Mouse (Mus musculus) forebrain, postnatal 0 days (tissue): ENCODE results near the gene Slc25a1. TPM values are rescaled to one million over a fixed set of nuclear protein-coding genes. Genes with fewer than 3 reads are reported as not detected.
"Not testable (repeated sequence)": the region's sequence is repeated elsewhere in the genome, so short reads cannot be mapped to it uniquely, and the experiment has no call there.

Source experiments
- ATAC-seq: fragments of 200-750 bp; cut with Nextera tagmentation; 2 replicates; pipeline ENCODE4 v1.8.0; 2017; ENCODE audit warnings: mild to moderate bottlenecking, moderate library complexity
- DNase-seq: peaks from one replicate; pipeline ENCODE4 v3.0.0-alpha.2; 2015
- H3K27ac ChIP-seq: fragments of 300-500 bp; sonication (generic); 2 replicates; pipeline ENCODE4 v1.5.1; 2014; ENCODE audit warnings: low read depth, mild to moderate bottlenecking, antibody characterized with exemption, low read length, moderate library complexity, mixed read lengths
- H3K27me3 ChIP-seq: fragments of 300-500 bp; sonication (generic); 2 replicates; pipeline ENCODE4 v1.6.1; 2014; ENCODE audit warnings: mild to moderate bottlenecking, low read length, mixed read lengths; ENCODE audit not compliant: insufficient read depth
- H3K36me3 ChIP-seq: fragments of 300-500 bp; sonication (generic); 2 replicates; pipeline ENCODE4 v1.6.1; 2014; ENCODE audit warnings: mild to moderate bottlenecking, moderate library complexity; ENCODE audit not compliant: insufficient read depth
- H3K4me1 ChIP-seq: fragments of 300-500 bp; sonication (generic); 2 replicates; pipeline ENCODE4 v1.6.1; 2014; ENCODE audit warnings: antibody characterized with exemption; ENCODE audit not compliant: insufficient read depth
- H3K4me2 ChIP-seq: fragments of 300-500 bp; sonication (generic); 2 replicates; pipeline ENCODE4 v1.6.1; 2014; ENCODE audit warnings: low read depth, mild to moderate bottlenecking, moderate library complexity
- H3K4me3 ChIP-seq: fragments of 300-500 bp; sonication (generic); 2 replicates; pipeline ENCODE4 v1.5.1; 2014; ENCODE audit warnings: low read depth, low read length, mixed read lengths
- H3K9ac ChIP-seq: fragments of 300-500 bp; sonication (generic); 2 replicates; pipeline ENCODE4 v1.6.1; 2014; ENCODE audit warnings: mild to moderate bottlenecking
- H3K9me3 ChIP-seq: fragments of 300-500 bp; sonication (generic); 2 replicates; pipeline ENCODE4 v1.6.1; 2016; ENCODE audit warnings: low read length
- CTCF ChIP-seq: sonication (generic); IDR thresholded peaks from 2 replicates; pipeline ENCODE4 v1.5.1; 2016; ENCODE audit warnings: antibody characterized with exemption, control low read depth, low read depth
- WGBS: fragments of 180-500 bp; shearing (Covaris S2); extraction: QIAGEN DNeasy Blood & Tissue Kit; methylation state at CpG from one replicate; pipeline ENCODE4 v1.1.7; 2014; 5-methylcytosine and 5-hydroxymethylcytosine counted together
- polyA plus RNA-seq: library from polyadenylated mRNA; unstranded; fragments of >200 nt; fragmentation: Nextera tagmentation; extraction: Ambion mirVana; gene quantifications from 2 replicates; pipeline ENCODE4 v1.2.1, GENCODE M21; 2015
- total RNA-seq: library from RNA; depleted of rRNA; stranded (reverse); fragments of >200 nt; gene quantifications from 2 replicates; pipeline ENCODE4 v1.2.3, GENCODE M21; 2014; rRNA removed

Gene Slc25a1
- total RNA-seq (150 and 158 TPM in 2 replicates), polyA plus RNA-seq (143 and 146 TPM in 2 replicates)

GRCm38 (mm10) chr16:17928087-17928580 lies at the start of gene Slc25a1:
Gene Slc25a1, minus strand, starts transcription at chr16:17928219.
- H3K9me3 ChIP-seq = no peaks in the 10 kb centered on the region
- TF ChIP-seq CTCF = no peak
- H3K4me1 ChIP-seq = peaks cover 7% of the 10 kb centered on the region; the same call in 1 of the 2 replicates
- 0% methylated on average over 46 of the region's 47 CpGs for WGBS
- peak within 1 kb of the TSS; percentile 88 for H3K27ac ChIP-seq
- peak within 1 kb of the TSS; percentile 95 for H3K4me2 ChIP-seq
- H3K9ac ChIP-seq = peak within 1 kb of the TSS; percentile 87
- no peaks in the 10 kb centered on the region for H3K27me3 ChIP-seq
- H3K4me3 ChIP-seq = peak within 1 kb of the TSS; percentile 88
- peak; percentile 67 for ATAC-seq
- peak; percentile 83 for DNase-seq
- peaks cover 18% of the 10 kb centered on the region for H3K36me3 ChIP-seq

- no peak for TF ChIP-seq CTCF
- no peaks in the 10 kb centered on the region for H3K27me3 ChIP-seq
- H3K4me3 ChIP-seq = no peak overlapping the region
- no peak overlapping the region for H3K9ac ChIP-seq
- H3K4me2 ChIP-seq = no peak overlapping the region
- WGBS = 79% methylated on average over 5 of the region's 5 CpGs
- DNase-seq (no peak), ATAC-seq (no peak)
- H3K9me3 ChIP-seq = no peaks in the 10 kb centered on the region
- H3K27ac ChIP-seq = no peak overlapping the region
- no peaks in the 10 kb centered on the region for H3K4me1 ChIP-seq
- H3K36me3 ChIP-seq = no peaks in the 10 kb centered on the region
Observed at GRCm38 (mm10) chr16:17971853-17972252, 43.8 kb upstream of the Slc25a1 start.

DNA sequence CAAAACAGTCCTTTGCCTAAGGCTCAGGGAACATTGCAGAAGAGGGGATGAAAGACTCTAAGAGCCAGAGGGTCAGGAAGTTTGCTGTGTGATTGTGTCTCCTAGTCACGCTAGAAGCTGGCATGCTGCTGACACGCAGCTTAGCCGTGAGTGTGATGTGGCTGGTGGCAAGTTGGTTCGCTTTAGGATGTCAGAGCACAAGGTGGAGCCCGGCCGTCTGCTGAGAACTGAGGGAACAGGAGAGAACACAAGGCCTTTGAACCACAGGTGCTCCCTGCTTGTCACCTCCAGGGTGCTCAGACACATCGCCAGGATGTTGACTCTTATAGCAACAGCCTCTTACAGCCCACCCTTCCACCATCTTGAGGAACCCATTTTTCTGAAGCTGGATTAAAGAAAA lies 34.1 kb upstream of the Slc25a1 start:
- Histone ChIP-seq H3K27me3 (no peaks in the 10 kb centered on the region), H3K9me3 (no peaks in the 10 kb centered on the region), H3K4me2 (no peak overlapping the region), H3K9ac (no peak overlapping the region), H3K27ac (no peak overlapping the region), H3K36me3 (no peaks in the 10 kb centered on the region), H3K4me1 (no peaks in the 10 kb centered on the region), H3K4me3 (no peak overlapping the region)
- ATAC-seq (no peak), DNase-seq (no peak)
- WGBS = 87% methylated on average over 7 of the region's 7 CpGs
- TF ChIP-seq CTCF = no peak

DNA sequence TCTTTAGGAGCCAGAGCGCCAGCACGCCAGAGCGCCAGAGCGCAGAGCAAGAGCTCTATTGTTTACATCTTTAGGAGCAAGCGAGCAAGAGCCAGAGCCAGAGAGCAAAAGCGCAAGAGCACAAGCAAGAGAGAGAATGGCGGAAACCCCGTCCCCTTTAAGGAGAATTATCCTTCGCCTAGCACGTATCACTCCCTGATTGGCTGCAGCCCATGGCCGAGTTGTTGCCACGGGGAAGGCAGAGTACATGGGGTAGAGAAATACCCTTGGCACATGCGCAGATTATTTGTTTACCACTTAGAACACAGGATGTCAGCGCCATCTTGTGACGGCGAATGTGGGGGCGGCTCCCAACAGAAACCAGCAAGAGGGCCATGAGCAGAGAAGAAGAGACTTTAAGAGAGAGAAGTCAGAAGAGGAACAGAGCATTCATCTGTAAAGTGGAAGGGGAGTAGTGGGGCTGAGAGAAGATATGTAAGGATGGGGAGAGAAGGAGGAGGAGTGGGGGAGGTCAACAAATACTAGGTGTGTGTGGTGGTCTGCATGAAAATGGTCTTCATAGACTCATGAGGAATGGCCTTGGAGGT lies 28.1 kb upstream of the Slc25a1 start:
- H3K9me3 ChIP-seq, H3K27ac ChIP-seq, DNase-seq, H3K27me3 ChIP-seq, H3K4me2 ChIP-seq, H3K4me3 ChIP-seq, ATAC-seq, H3K9ac ChIP-seq, H3K36me3 ChIP-seq, H3K4me1 ChIP-seq: not testable (repeated sequence)
- WGBS = 93% methylated on average over 15 of the region's 17 CpGs

GRCm38 (mm10) chr16:17951618-17952017 lies 23.6 kb upstream of the Slc25a1 start:
- no peak overlapping the region for H3K27ac ChIP-seq
- ATAC-seq (no peak), DNase-seq (no peak)
- H3K36me3 ChIP-seq = no peaks in the 10 kb centered on the region
- no peak overlapping the region for H3K4me2 ChIP-seq
- no peaks in the 10 kb centered on the region for H3K4me1 ChIP-seq
- H3K9me3 ChIP-seq = no peaks in the 10 kb centered on the region
- 87% methylated on average over 4 of the region's 4 CpGs for WGBS
- no peak overlapping the region for H3K4me3 ChIP-seq
- no peak overlapping the region for H3K9ac ChIP-seq
- H3K27me3 ChIP-seq = no peaks in the 10 kb centered on the region
- TF ChIP-seq CTCF = no peak

DNA sequence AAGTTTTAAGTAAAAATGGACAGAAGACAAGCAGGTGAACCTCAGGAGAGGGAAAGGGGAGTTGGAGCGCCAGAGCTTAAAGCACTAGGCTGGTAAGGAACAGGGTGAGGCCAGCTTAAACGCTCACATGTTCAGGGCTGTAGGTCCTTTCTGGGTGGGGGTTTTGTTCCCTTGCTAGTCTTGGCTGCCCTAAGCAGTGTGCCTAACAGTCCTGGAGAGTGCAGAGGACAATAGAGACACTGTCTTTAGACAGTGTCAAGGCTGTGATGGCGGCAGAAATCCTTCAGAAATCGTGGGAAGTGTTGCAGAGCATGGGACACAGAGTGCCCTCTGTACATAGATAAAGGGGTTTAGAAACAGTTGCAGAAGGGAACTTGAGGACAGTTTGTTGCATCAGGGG lies 22.0 kb upstream of the Slc25a1 start:
- WGBS = 25% methylated on average over 4 of the region's 4 CpGs
- Histone ChIP-seq H3K36me3 (no peaks in the 10 kb centered on the region), H3K4me2 (no peak overlapping the region), H3K27ac (no peak overlapping the region), H3K4me1 (no peaks in the 10 kb centered on the region), H3K27me3 (no peaks in the 10 kb centered on the region), H3K9ac (no peak overlapping the region), H3K4me3 (no peak overlapping the region), H3K9me3 (no peaks in the 10 kb centered on the region)
- peak; percentile 71 for ATAC-seq
- TF ChIP-seq CTCF = no peak
- DNase-seq = no peak

- ATAC-seq (peak; percentile 47), DNase-seq (peak; percentile 12)
- 17% methylated on average over 2 of the region's 2 CpGs for WGBS
- Histone ChIP-seq H3K4me3 (no peak overlapping the region), H3K9ac (no peak overlapping the region), H3K27ac (no peak overlapping the region), H3K4me1 (no peaks in the 10 kb centered on the region), H3K36me3 (no peaks in the 10 kb centered on the region), H3K27me3 (no peaks in the 10 kb centered on the region), H3K4me2 (no peak overlapping the region), H3K9me3 (no peaks in the 10 kb centered on the region)
- TF ChIP-seq CTCF = no peak
Observed at GRCm38 (mm10) chr16:17949421-17949877, 21.4 kb upstream of the Slc25a1 start.
